Mouse (Mus musculus): Measurements from ENCODE around the gene Arhgap24. TPM values are rescaled to one million over a fixed set of nuclear protein-coding genes. Genes with fewer than 3 reads are reported as not detected.

The Arhgap24 gene
- total RNA-seq, 2 experiments from 2014 or later = 0.17 TPM; not detected in 1

GRCm38 (mm10) chr5:102770611-102771010, 289.4 kb downstream of the Arhgap24 start:
- no peak for ATAC-seq (replicated peaks; ENCODE audit: low FRiP score, poor library complexity, severe bottlenecking)

DNA sequence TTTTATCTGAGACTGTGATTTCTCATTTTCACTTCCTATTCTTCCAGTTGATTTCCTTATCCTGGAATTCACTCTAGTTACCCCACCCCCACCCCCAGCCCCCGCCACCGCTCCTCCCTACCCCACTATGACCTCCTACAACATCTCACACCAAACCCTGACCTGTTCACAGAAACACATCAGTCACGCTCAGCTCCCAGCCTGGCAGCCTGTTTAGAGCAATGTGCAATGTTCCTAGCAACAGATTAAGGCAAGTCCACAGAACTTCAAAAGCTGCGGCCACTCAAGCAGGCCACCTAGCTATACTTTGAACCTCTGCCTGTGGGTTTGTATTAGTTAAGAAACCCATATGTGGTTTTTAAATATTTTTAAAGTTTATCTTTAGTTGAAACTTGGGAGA, 293.3 kb downstream of the Arhgap24 start:
- no peak for ATAC-seq (replicated peaks; ENCODE audit: low FRiP score, poor library complexity, severe bottlenecking)

DNA sequence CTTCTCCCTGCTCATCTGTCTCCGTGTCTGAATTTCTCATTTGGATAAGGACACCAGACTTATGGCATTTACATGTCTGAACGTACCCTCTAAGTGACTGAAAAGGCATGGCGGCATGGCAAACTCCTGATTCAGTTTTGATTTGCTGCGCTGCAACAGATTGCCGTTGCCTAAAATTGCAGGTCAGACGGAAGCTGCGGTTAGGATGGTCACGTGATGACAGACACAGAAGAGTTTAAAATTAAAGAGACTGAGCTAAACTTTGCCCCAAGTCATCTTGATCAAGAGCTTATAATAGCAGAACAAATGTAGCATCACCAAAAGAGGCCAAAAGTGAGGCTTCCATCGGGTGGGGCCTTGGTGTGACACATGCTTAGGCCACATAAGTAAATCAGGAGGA, 296.1 kb downstream of the Arhgap24 start:
- ATAC-seq (replicated peaks; ENCODE audit: low FRiP score, poor library complexity, severe bottlenecking) = no peak

- ATAC-seq (replicated peaks; ENCODE audit: low FRiP score, poor library complexity, severe bottlenecking) = no peak
These were observed 296.7 kb downstream of the Arhgap24 start for GRCm38 (mm10) chr5:102777852-102778251.

DNA sequence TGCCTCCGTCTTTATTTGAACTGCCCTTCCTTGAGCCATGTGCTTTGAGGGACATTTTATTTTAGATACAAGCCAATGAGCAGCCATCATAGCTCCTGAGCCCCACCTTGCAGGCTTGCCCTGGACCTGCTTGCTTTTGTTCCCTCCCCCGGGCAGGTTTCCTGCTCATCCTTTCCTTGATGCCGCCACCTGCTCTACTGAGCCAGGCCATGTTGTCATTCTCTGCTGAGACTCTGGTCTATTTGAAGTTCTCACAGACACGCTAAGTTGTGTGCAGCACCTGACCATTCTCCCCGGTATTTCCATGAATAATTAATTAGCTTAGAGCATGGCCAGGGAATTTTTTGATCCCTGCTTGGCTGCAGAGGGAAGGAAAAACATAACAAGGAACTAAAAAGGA, 297.1 kb downstream of the Arhgap24 start:
- no peak for ATAC-seq (replicated peaks; ENCODE audit: low FRiP score, poor library complexity, severe bottlenecking)

- no peak for ATAC-seq (replicated peaks; ENCODE audit: low FRiP score, poor library complexity, severe bottlenecking)
These were observed 302.4 kb downstream of the Arhgap24 start for GRCm38 (mm10) chr5:102783585-102783984.

DNA sequence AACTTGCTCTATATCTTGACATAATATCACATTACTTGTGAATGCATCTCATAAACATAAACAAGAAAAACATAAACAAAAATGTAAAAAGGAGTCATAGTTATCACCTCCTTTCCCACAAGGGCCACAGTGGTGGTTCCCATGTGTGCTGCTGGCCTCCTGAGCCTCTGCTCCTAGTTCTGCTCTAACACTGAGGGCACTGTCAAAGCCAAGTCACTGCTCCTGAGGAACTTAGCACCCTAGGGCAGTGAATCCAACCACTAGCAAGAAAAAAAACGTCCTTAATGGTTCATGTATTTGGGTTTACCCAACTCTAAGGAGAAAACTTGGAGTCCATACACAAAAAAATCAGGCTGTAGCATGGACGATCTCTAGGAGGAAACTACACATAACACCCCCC, 304.9 kb downstream of the Arhgap24 start:
- ATAC-seq (replicated peaks; ENCODE audit: low FRiP score, poor library complexity, severe bottlenecking) = no peak

DNA sequence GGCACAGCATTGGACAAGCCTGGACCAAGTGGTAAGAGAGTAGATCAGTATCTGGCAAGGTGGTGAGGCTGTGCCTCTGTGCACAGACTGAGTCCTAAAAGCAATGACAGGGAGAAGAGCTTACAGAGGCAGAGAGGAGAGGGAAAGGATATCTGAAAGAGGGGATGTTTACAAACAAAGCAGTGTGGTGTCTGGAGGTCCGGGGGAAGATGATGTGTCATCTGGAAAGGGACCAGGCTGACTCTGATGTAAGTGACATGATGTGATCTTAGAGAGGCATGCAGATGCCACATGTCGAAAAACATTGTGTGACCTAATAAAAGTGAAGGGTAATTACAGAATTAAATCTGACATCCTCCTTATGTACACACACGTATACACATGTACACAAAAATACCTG, 307.2 kb downstream of the Arhgap24 start:
- no peak for ATAC-seq (replicated peaks; ENCODE audit: low FRiP score, poor library complexity, severe bottlenecking)

- ATAC-seq (replicated peaks; ENCODE audit: low FRiP score, poor library complexity, severe bottlenecking) = no peak
These were observed 310.1 kb downstream of the Arhgap24 start for GRCm38 (mm10) chr5:102791273-102791672.

DNA sequence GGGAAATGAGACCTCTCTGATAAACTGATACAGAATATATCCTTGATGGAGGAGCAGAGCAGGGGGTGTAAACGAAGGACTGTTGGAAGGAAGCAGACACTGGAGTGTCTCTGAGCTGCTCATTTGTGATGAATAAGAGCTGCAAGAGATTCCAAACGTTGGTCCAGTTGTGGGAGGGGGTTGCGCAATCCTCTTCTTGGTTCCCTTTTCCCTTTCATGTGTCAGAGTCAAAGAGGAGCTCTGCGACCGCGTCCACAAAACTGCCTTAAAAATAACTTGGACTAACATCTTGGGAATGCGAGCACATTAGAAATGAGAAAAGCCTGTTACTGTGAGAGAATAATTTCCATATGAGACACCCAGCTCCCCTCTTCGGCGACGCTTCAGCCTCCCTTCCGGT, 312.3 kb downstream of the Arhgap24 start:
- ATAC-seq (replicated peaks; ENCODE audit: low FRiP score, poor library complexity, severe bottlenecking) = no peak

DNA sequence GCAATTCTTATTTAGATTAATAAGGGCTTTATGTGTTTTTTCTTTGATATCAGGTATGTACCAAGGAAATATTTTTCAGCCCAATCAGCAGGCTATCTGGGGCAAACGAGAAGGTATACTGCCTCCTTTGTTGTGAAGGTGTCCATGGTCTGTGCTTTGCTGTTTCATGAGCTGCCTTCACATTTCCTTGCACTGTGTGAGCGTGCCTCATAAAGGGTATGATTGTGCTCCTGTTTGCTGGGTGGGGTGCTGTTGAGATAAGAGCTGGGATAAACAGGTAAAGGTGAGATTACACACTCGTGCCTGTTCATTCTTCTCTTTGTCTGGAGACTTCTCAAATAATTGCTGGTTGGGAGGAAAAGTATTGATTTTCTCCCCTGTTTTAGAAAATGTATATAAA, 320.3 kb downstream of the Arhgap24 start:
- no peak for ATAC-seq (replicated peaks; ENCODE audit: low FRiP score, poor library complexity, severe bottlenecking)

DNA sequence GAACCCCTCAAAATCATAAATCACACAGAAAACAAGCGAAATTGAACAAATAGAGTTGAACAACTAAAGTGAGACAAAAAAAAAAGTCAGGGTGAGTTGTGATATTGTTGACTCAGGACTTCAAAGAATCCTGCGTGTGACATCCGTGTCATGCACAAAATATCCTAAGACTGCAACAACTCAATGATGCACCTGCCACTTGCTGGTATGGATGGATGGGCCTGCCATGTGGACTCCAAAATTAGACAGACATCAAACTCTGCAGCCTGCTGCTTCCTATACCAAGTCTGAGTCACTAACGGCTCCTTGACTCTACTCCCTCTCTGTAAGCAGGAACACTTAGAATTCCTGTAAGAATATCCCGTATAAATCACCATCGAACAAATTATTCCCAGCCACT, 321.6 kb downstream of the Arhgap24 start:
- no peak for ATAC-seq (replicated peaks; ENCODE audit: low FRiP score, poor library complexity, severe bottlenecking)

GRCm38 (mm10) chr5:102803675-102804074, 322.5 kb downstream of the Arhgap24 start:
- ATAC-seq (replicated peaks; ENCODE audit: low FRiP score, poor library complexity, severe bottlenecking) = no peak

GRCm38 (mm10) chr5:102807518-102807917, 326.3 kb downstream of the Arhgap24 start:
- no peak for ATAC-seq (replicated peaks; ENCODE audit: low FRiP score, poor library complexity, severe bottlenecking)

DNA sequence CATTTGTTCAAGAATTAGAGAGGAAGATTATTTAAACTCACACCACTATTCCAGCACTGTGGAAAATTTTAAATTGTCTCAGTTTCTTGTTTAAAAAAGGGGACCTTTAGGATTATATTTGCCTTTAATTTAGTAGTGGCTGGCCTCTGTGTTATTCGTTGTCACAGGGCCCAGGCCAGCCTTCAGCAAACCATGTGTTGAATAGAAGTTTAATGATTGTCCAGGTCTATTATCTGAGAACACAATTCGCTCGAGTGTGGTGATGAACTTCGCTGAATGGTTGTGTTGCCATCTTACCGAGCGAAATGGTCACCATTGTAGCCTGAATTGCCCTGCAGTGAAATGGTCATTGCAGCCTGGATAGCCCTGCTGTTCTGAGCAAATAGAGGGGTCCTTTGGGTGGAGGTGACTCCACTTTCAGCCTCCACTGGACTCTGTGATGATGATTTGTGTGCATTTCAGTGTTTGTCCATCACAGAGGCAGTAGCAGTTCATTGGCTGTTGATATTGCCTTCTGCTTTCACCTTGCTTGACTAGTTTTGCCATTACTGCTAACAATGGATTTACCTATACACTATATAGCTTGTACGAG, 329.3 kb downstream of the Arhgap24 start:
- no peak for ATAC-seq (replicated peaks; ENCODE audit: low FRiP score, poor library complexity, severe bottlenecking)

- ATAC-seq (replicated peaks; ENCODE audit: low FRiP score, poor library complexity, severe bottlenecking) = no peak
These were observed 332.1 kb downstream of the Arhgap24 start for GRCm38 (mm10) chr5:102813271-102813670.

- no peak for ATAC-seq (replicated peaks; ENCODE audit: low FRiP score, poor library complexity, severe bottlenecking)
These were observed 336.4 kb downstream of the Arhgap24 start for GRCm38 (mm10) chr5:102817641-102818040.

- no peak for ATAC-seq (replicated peaks; ENCODE audit: low FRiP score, poor library complexity, severe bottlenecking)
These were observed 344.3 kb downstream of the Arhgap24 start for GRCm38 (mm10) chr5:102825538-102825937.

DNA sequence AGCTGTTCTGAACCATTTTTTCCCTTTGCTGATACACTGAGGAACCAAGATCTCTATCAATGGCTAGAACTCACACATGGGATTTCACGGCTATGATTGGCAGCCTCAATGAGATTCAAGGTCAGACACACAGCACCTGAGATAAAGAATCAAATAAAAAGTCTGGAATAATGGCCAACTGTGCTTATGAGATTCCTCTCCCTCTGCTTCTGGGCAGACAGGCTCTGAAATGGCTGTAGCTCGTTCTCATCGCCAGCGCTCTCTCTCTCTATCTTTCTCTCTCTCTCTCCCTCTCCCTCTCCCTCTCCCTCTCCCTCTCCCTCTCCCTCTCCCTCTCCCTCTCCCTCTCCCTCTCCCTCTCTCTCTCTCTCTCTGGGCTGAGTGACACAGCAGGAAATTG, 357.9 kb downstream of the Arhgap24 start:
- ATAC-seq (replicated peaks; ENCODE audit: low FRiP score, poor library complexity, severe bottlenecking) = no peak

- no peak for ATAC-seq (replicated peaks; ENCODE audit: low FRiP score, poor library complexity, severe bottlenecking)
These were observed 362.9 kb downstream of the Arhgap24 start for GRCm38 (mm10) chr5:102843934-102844709.

DNA sequence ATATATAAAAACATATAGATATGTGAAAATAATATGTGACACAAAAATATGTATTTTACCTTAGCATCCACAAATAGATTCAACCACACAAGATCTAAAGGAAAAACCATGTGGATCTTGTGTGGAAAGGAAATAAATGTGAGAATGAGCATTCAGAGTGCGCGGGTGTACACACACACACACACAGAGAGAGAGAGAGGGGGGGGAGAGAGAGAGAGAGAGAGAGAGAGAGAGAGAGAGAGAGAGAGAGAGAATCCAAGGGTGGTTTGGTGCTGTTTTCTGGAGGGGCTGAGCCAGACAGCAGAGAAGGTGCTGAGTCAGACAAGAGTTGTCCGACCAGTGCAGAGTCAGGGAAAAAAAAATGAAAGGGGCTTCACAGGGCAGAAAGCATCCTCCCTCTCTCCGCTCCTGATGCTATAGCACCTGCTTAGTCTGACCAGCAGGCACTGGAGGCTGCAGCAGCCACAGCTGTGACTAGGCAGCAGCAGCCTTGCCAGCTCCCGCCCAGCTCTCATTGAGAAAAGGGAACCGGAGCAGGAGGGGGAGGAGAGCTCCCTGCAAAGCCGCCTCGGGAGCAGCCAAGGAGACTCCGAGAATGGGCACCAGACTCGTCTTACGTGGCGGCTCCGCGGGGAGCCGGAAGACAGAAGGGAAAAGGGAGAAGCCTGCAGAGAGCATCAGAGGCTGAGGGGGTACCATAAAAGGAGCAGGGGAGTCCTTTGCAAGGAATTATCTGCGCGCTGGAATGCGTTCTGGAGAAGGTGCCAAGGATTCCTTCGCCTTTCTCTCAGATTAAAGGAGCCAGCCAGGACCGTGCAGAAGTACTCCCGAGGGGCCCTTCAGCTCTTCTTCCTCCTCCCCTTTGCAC, 363.8 kb downstream of the Arhgap24 start:
- ATAC-seq (replicated peaks; ENCODE audit: low FRiP score, poor library complexity, severe bottlenecking) = no peak

Data from erythroblast, adult 5-6 weeks (primary cell).